Comparison of ENCODE assay signal across 9 mouse cellular contexts in the genomic region with DNA sequence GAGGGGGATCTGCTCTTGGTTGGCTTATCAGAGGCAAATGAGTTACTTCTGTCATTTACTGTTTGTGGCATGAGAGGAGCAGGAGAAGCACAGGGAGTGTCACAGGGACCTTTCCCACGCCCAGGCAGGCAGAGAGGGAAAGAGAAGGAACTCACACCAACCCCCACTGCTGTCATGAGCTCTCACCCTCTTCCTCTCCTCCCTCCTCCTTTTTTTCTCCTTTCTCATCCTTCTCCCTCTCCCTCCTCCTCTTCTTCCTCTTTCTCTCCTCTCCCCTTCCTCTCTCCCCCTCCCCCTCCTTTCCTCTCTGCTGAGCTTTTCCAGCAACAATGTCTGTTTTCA. TPM values are rescaled to one million over a fixed set of nuclear protein-coding genes. Genes with fewer than 3 reads are reported as not detected.
DNase-seq lines count a peak whose midpoint lies in the region; ATAC-seq and TF ChIP-seq lines count a peak whose summit lies in the region.
"Had no signal": no experiment of that assay in that cellular context is flagged by ENCODE, and none has a peak within 500 bp of the region (broad histone marks: within the 10 kb centered on the region; RNA-seq: fewer than 3 reads in every experiment).

No protein-coding gene starts in this region.

- H3K36me3 ChIP-seq in liver, embryonic 15.5 days (replicated peaks), result no peaks in the 10 kb centered on the region
- H3K36me3 ChIP-seq: neural tube, embryonic 13.5 days had no signal

- peak overlapping the region; percentile 12; the same call in 1 of the 2 replicates for H3K27ac ChIP-seq in layer of hippocampus, adult 2 months
- peak overlapping the region; percentile 99 for H3K27ac ChIP-seq in bone marrow macrophage, adult 2 months (ENCODE audit: insufficient read depth, low read depth, low read length)
- H3K27ac ChIP-seq in cortical plate, adult 2 months (ENCODE audit: insufficient read depth, low read length), result peak overlapping the region; percentile 9; the same call in 1 of the 2 replicates
- peak overlapping the region; percentile 65 for H3K27ac ChIP-seq in liver, embryonic 15.5 days (replicated peaks)
- H3K27ac ChIP-seq in cerebellum, adult 2 months (ENCODE audit: insufficient read depth, low read length), result no peak overlapping the region
- H3K27ac ChIP-seq: neural tube, embryonic 13.5 days had no signal

- no peak for TF ChIP-seq POLR2A in bone marrow macrophage, adult 2 months (IDR thresholded peaks at IDR 0.05; ENCODE audit: borderline replicate concordance, low read depth, low read length)
- TF ChIP-seq POLR2A in cortical plate, adult 2 months (IDR thresholded peaks at IDR 0.05; ENCODE audit: extremely low read depth, insufficient read depth, low read length), result no peak
- no peak for TF ChIP-seq POLR2A in cerebellum, adult 2 months (IDR thresholded peaks at IDR 0.05; ENCODE audit: borderline replicate concordance, insufficient read depth, low read length)

- WGBS in liver, embryonic 15.5 days (ENCODE audit: insufficient replicate concordance), result 0% methylated on average over 1 of the region's 1 CpGs
- WGBS in cerebellum, adult 2 months, result 75% methylated on average over 1 of the region's 1 CpGs

- H3K9ac ChIP-seq in liver, embryonic 15.5 days, result no peak overlapping the region
- H3K9ac ChIP-seq: neural tube, embryonic 13.5 days had no signal

- H3K4me2 ChIP-seq in liver, embryonic 15.5 days, result no peak overlapping the region; the same call in 1 of the 2 replicates
- H3K4me2 ChIP-seq: neural tube, embryonic 13.5 days had no signal

- H3K4me1 ChIP-seq in bone marrow macrophage, adult 2 months (ENCODE audit: control insufficient read depth, insufficient read depth, low read length), result peaks cover 60% of the 10 kb centered on the region
- H3K4me1 ChIP-seq in cortical plate, adult 2 months (ENCODE audit: control insufficient read depth, insufficient read depth, low read length), result peaks cover 2% of the 10 kb centered on the region
- H3K4me1 ChIP-seq in liver, embryonic 15.5 days (replicated peaks), result peaks cover 9% of the 10 kb centered on the region; the same call in 1 of the 2 replicates
- H3K4me1 ChIP-seq in cerebellum, adult 2 months (ENCODE audit: control insufficient read depth, insufficient read depth, low read length), result no peaks in the 10 kb centered on the region

- TF ChIP-seq CTCF in layer of hippocampus, adult 2 months (conservative IDR thresholded peaks at IDR 0.05), result no peak
- no peak for TF ChIP-seq CTCF in bone marrow macrophage, adult 2 months (IDR thresholded peaks at IDR 0.05; ENCODE audit: low read depth, low read length)
- TF ChIP-seq CTCF in cortical plate, adult 2 months (IDR thresholded peaks at IDR 0.05; ENCODE audit: extremely low read depth, insufficient read depth, low read length), result no peak
- TF ChIP-seq CTCF in cerebellum, adult 2 months (IDR thresholded peaks at IDR 0.05; ENCODE audit: borderline replicate concordance, insufficient read depth, low read depth, low read length), result no peak

- DNase-seq in layer of hippocampus, adult 2 months (ENCODE audit: low spot score in 2 of 2), result no peak
- no peak for DNase-seq in layer of hippocampus, postnatal 14 days (ENCODE audit: low spot score in 2 of 2)
- no peak for DNase-seq in cerebellum, adult 2 months
- no peak for DNase-seq in thymus, postnatal 25 days
- DNase-seq: kidney, adult 11 months had no signal

- H3K4me3 ChIP-seq in layer of hippocampus, adult 2 months, result no peak overlapping the region
- H3K4me3 ChIP-seq in bone marrow macrophage, adult 2 months (ENCODE audit: insufficient read depth, low read length), result no peak overlapping the region
- H3K4me3 ChIP-seq in cortical plate, adult 2 months (ENCODE audit: insufficient read depth, low read length), result no peak overlapping the region
- no peak overlapping the region for H3K4me3 ChIP-seq in liver, embryonic 15.5 days (replicated peaks)
- no peak overlapping the region for H3K4me3 ChIP-seq in cerebellum, adult 2 months (replicated peaks; ENCODE audit: insufficient read depth, low read depth, low read length)
- H3K4me3 ChIP-seq: neural tube, embryonic 13.5 days had no signal

- no peaks in the 10 kb centered on the region for H3K27me3 ChIP-seq in liver, embryonic 15.5 days
- H3K27me3 ChIP-seq in cerebellum, adult 2 months (ENCODE audit: control insufficient read depth, insufficient read depth, low read length), result no peaks in the 10 kb centered on the region
- H3K27me3 ChIP-seq: neural tube, embryonic 13.5 days had no signal

- no peaks in the 10 kb centered on the region for H3K9me3 ChIP-seq in liver, embryonic 15.5 days (replicated peaks)
- H3K9me3 ChIP-seq: neural tube, embryonic 13.5 days had no signal

- no peak for ATAC-seq in liver, embryonic 15.5 days (ENCODE audit: insufficient read depth)

RNA-seq across cellular contexts. Expression of gene Otulinl, which starts 21.6 kb away (rescaled TPM):
- total RNA-seq in layer of hippocampus, adult 2 months (2021), result 10 to 100 TPM; 27.6 to 31.8 TPM
- total RNA-seq in layer of hippocampus, postnatal 14 days (2021), result 10 to 100 TPM; 31.1 to 32.0 TPM
- 256 and 264 TPM in 2 replicates for polyA plus RNA-seq in bone marrow macrophage, adult 2 months (2012; ENCODE audit: insufficient read depth, insufficient read length, missing spikeins)
- polyA plus RNA-seq in cortical plate, adult 2 months (2012; rRNA removed), result 17.8 and 21.1 TPM in 2 replicates
- polyA plus RNA-seq in liver, embryonic 15.5 days (2015; fragmentation: Nextera tagmentation; extraction: Ambion mirVana), result 11.1 and 12.0 TPM in 2 replicates
- 5.4 and 6.5 TPM in 2 replicates for polyA plus RNA-seq in cerebellum, adult 2 months (2012; rRNA removed)

Comparison
In these comparisons a context has a peak if more than half of its experiments do, and no peak if none do; other contexts are left out.
1. RNA of gene Otulinl, which starts 21.6 kb away (polyA plus RNA-seq): 256 to 264 TPM in bone marrow macrophage, adult 2 months; 17.8 to 21.1 TPM in cortical plate, adult 2 months, 11.1 to 12.0 TPM in liver, embryonic 15.5 days and 5.4 to 6.5 TPM in cerebellum, adult 2 months; every median in the first group is over 10 times any median in the second.